19 mouse cellular contexts compared by ENCODE assay signal in genomic region chr6:121099228-121099608, GRCm38 (mm10). TPM values are rescaled to one million over a fixed set of nuclear protein-coding genes. Genes with fewer than 3 reads are reported as not detected.
DNase-seq lines count a peak whose midpoint lies in the region; ATAC-seq and TF ChIP-seq lines count a peak whose summit lies in the region.
"Had no signal": no experiment of that assay in that cellular context is flagged by ENCODE, and none has a peak within 500 bp of the region (broad histone marks: within the 10 kb centered on the region; RNA-seq: fewer than 3 reads in every experiment).

No protein-coding gene starts in this region.

- H3K9ac ChIP-seq in MEL (ENCODE audit: control insufficient read depth, low read depth, low read length, poor library complexity, severe bottlenecking) = no peak overlapping the region
- no peak overlapping the region for H3K9ac ChIP-seq in liver, embryonic 15.5 days
- H3K9ac ChIP-seq: intestine, embryonic 15.5 days; limb, embryonic 15.5 days; stomach, embryonic 15.5 days had no signal

- H3K27me3 ChIP-seq in MEL (ENCODE audit: control insufficient read depth in 1 of 2, insufficient read depth in 2 of 2, low read length in 2 of 2) = no peaks in the 10 kb centered on the region
- H3K27me3 ChIP-seq in liver, embryonic 15.5 days = no peaks in the 10 kb centered on the region
- H3K27me3 ChIP-seq: intestine, embryonic 15.5 days; limb, embryonic 15.5 days; midbrain, embryonic 13.5 days; stomach, embryonic 15.5 days had no signal

- H3K36me3 ChIP-seq in MEL (ENCODE audit: control insufficient read depth in 1 of 2, insufficient read depth in 2 of 2, low read length in 2 of 2) = peaks cover 7 to 82% of the 10 kb centered on the region in 2 experiments
- peaks cover 33% of the 10 kb centered on the region for H3K36me3 ChIP-seq in liver, embryonic 15.5 days (replicated peaks)
- H3K36me3 ChIP-seq: intestine, embryonic 15.5 days; limb, embryonic 15.5 days had no signal

- H3K4me1 ChIP-seq in MEL (ENCODE audit: control insufficient read depth in 1 of 2, insufficient read depth in 2 of 2, low read length in 2 of 2) = peaks cover 50 to 89% of the 10 kb centered on the region in 2 experiments
- H3K4me1 ChIP-seq in liver, embryonic 15.5 days (replicated peaks) = peaks cover 100% of the 10 kb centered on the region

- no peak for ATAC-seq in liver, embryonic 15.5 days (ENCODE audit: insufficient read depth)
- ATAC-seq: intestine, embryonic 15.5 days had no signal

- TF ChIP-seq EP300 in MEL (IDR thresholded peaks at IDR 0.05; ENCODE audit: low read depth in 1 of 2, low read length in 2 of 2) = no peak

- no peak overlapping the region for H3K4me2 ChIP-seq in liver, embryonic 15.5 days
- H3K4me2 ChIP-seq: intestine, embryonic 15.5 days; limb, embryonic 15.5 days; midbrain, embryonic 13.5 days; stomach, embryonic 15.5 days had no signal

- peak overlapping the region; percentile 75; the same call in 1 of the 2 replicates for H3K27ac ChIP-seq in gastrocnemius, adult 2 months
- H3K27ac ChIP-seq in left cerebral cortex, adult 2 months = peak overlapping the region; percentile 34; the same call in 1 of the 2 replicates
- H3K27ac ChIP-seq in MEL (ENCODE audit: control insufficient read depth, low read depth, low read length) = peak overlapping the region; percentile 3; the same call in 1 of the 2 replicates
- peak overlapping the region; percentile 70 for H3K27ac ChIP-seq in liver, embryonic 15.5 days (replicated peaks)
- H3K27ac ChIP-seq: intestine, embryonic 15.5 days; kidney, postnatal 0 days; limb, embryonic 10.5 days; limb, embryonic 15.5 days; macrophage; stomach, embryonic 15.5 days had no signal

- intact Hi-C loops in gastrocnemius, adult 2 months (cut with DNase I) = no loop called here
- intact Hi-C loops in left cerebral cortex, adult 2 months (cut with DNase I) = no loop called here
- intact Hi-C loops in left cerebral cortex, postnatal 10 days (cut with DNase I) = no loop called here

- no peaks in the 10 kb centered on the region for H3K9me3 ChIP-seq in MEL (replicated peaks; ENCODE audit: insufficient read depth, low read length)
- H3K9me3 ChIP-seq in liver, embryonic 15.5 days (replicated peaks) = no peaks in the 10 kb centered on the region
- H3K9me3 ChIP-seq: intestine, embryonic 15.5 days; limb, embryonic 10.5 days; limb, embryonic 15.5 days; midbrain, embryonic 13.5 days; stomach, embryonic 15.5 days had no signal

- no peak for TF ChIP-seq CTCF in gastrocnemius, adult 2 months (IDR thresholded peaks at IDR 0.05)
- no peak for TF ChIP-seq CTCF in left cerebral cortex, adult 2 months (IDR thresholded peaks at IDR 0.05)
- TF ChIP-seq CTCF in MEL (IDR thresholded peaks at IDR 0.05 in 2 of 3, conservative IDR thresholded peaks at IDR 0.05 in 1 of 3; ENCODE audit: control insufficient read depth in 1 of 3, insufficient read depth in 1 of 3, low read depth in 2 of 3, low read length in 3 of 3, poor library complexity in 1 of 3, severe bottlenecking in 1 of 3) = no peak

- WGBS in liver, embryonic 15.5 days (ENCODE audit: insufficient replicate concordance) = 63% methylated on average over 4 of the region's 4 CpGs

- peaks cover 65% of the 10 kb centered on the region for H3K79me2 ChIP-seq in MEL (ENCODE audit: control insufficient read depth, insufficient read depth, low read length, poor library complexity)

- no peak for DNase-seq in gastrocnemius, adult 2 months
- DNase-seq in gastrocnemius, postnatal 25 days = no peak
- no peak for DNase-seq in left cerebral cortex, adult 2 months (ENCODE audit: extremely low spot score in 1 of 2, low spot score in 2 of 2)
- no peak for DNase-seq in left cerebral cortex, postnatal 10 days (ENCODE audit: extremely low spot score in 1 of 2, low spot score in 2 of 2)
- no peak for DNase-seq in MEL (ENCODE audit: low read depth, low spot score)
- DNase-seq: B cell, adult 2 months; kidney, postnatal 4 days; lung, adult 2 months; lung, postnatal 10 days; retina, postnatal 1 day; right cerebral cortex, postnatal 14 days had no signal

- no peak for TF ChIP-seq RAD21 in MEL (IDR thresholded peaks at IDR 0.05; ENCODE audit: low read depth, low read length)

- H3K4me3 ChIP-seq in gastrocnemius, adult 2 months = no peak overlapping the region
- no peak overlapping the region for H3K4me3 ChIP-seq in left cerebral cortex, adult 2 months
- no peak overlapping the region for H3K4me3 ChIP-seq in MEL (ENCODE audit: control insufficient read depth in 1 of 2, insufficient read depth in 1 of 2, low read depth in 2 of 2, low read length in 2 of 2)
- no peak overlapping the region for H3K4me3 ChIP-seq in liver, embryonic 15.5 days (replicated peaks)
- H3K4me3 ChIP-seq: intestine, embryonic 15.5 days; limb, embryonic 10.5 days; limb, embryonic 15.5 days; midbrain, embryonic 13.5 days; stomach, embryonic 15.5 days had no signal

- no peak for TF ChIP-seq POLR2A in MEL (IDR thresholded peaks at IDR 0.05; ENCODE audit: control insufficient read depth in 1 of 2, insufficient read depth in 1 of 2, low read depth in 1 of 2, low read length in 2 of 2, poor library complexity in 1 of 2)

TF ChIP-seq in MEL, 35 proteins besides CTCF, POLR2A, EP300 and RAD21:
- no peak for TF ChIP-seq E2F4 (IDR thresholded peaks at IDR 0.05; ENCODE audit: borderline replicate concordance, low read depth, low read length)
- no peak for TF ChIP-seq TAL1 (IDR thresholded peaks at IDR 0.05; ENCODE audit: low read length)
- TF ChIP-seq USF1 (IDR thresholded peaks at IDR 0.05; ENCODE audit: low read depth, low read length) = no peak
- TF ChIP-seq MAFK (IDR thresholded peaks at IDR 0.05; ENCODE audit: borderline replicate concordance, low read depth, low read length) = no peak
- TF ChIP-seq JUND (IDR thresholded peaks at IDR 0.05; ENCODE audit: low read depth, low read length) = no peak
- TF ChIP-seq UBTF (IDR thresholded peaks at IDR 0.05; ENCODE audit: borderline replicate concordance, insufficient read depth, low read depth, low read length) = no peak
- TF ChIP-seq CHD1 (IDR thresholded peaks at IDR 0.05; ENCODE audit: low read depth, low read length) = no peak
- no peak for TF ChIP-seq GABPA (IDR thresholded peaks at IDR 0.05; ENCODE audit: low read depth, low read length)
- TF ChIP-seq POLR2AphosphoS5 (IDR thresholded peaks at IDR 0.05; ENCODE audit: borderline replicate concordance, low read depth, low read length) = no peak
- no peak for TF ChIP-seq ZNF384 (IDR thresholded peaks at IDR 0.05; ENCODE audit: low read depth, low read length)
- no peak for TF ChIP-seq MXI1 (IDR thresholded peaks at IDR 0.05; ENCODE audit: low read depth, low read length)

RNA-seq across cellular contexts. Expression of gene Mical3, which starts 31.6 kb away (rescaled TPM):
- 10 to 100 TPM; 53.3 to 71.9 TPM for total RNA-seq in gastrocnemius, adult 2 months (2021)
- total RNA-seq in gastrocnemius, postnatal 25 days (2021) = 10 to 100 TPM; 61.6 to 65.3 TPM
- total RNA-seq in left cerebral cortex, adult 2 months (2021) = 100 to 1,000 TPM; 127 to 141 TPM
- 100 to 1,000 TPM; 110 to 111 TPM for total RNA-seq in left cerebral cortex, postnatal 10 days (2021)
- 19.8 and 24.7 TPM in 2 replicates for total RNA-seq in MEL (2012; rRNA removed)
- 100 to 1,000 TPM in 1 of 2 experiments, 10 to 100 TPM in 1; 31.4 to 125 TPM for polyA plus RNA-seq in MEL (2012; ENCODE audit: insufficient read depth in 1 of 2, insufficient read length in 2 of 2, low read depth in 1 of 2, low replicate concordance in 2 of 2, missing spikeins in 1 of 2)
- polyA plus RNA-seq in liver, embryonic 15.5 days (2015; fragmentation: Nextera tagmentation; extraction: Ambion mirVana) = 8.7 and 11.5 TPM in 2 replicates

Comparison
In these comparisons a context has a peak if more than half of its experiments do, and no peak if none do; other contexts are left out.
1. H3K27ac ChIP-seq: peak in every context shown above with its lines; median percentile 75 in gastrocnemius, adult 2 months; 70 in liver, embryonic 15.5 days; 34 in left cerebral cortex, adult 2 months; 3 in MEL.